Mouse (Mus musculus): ENCODE measurements around the gene 6430571L13Rik.

Gene 6430571L13Rik

GRCm38 (mm10) chr9:107340911-107341645 is 676 bp downstream of the 6430571L13Rik start:
- DNase-seq (ENCODE audit: low spot score in 2 of 2): no peak

- no peak for DNase-seq (ENCODE audit: low spot score in 2 of 2)
These were observed 1.9 kb downstream of the 6430571L13Rik start for GRCm38 (mm10) chr9:107342201-107342709.

DNA sequence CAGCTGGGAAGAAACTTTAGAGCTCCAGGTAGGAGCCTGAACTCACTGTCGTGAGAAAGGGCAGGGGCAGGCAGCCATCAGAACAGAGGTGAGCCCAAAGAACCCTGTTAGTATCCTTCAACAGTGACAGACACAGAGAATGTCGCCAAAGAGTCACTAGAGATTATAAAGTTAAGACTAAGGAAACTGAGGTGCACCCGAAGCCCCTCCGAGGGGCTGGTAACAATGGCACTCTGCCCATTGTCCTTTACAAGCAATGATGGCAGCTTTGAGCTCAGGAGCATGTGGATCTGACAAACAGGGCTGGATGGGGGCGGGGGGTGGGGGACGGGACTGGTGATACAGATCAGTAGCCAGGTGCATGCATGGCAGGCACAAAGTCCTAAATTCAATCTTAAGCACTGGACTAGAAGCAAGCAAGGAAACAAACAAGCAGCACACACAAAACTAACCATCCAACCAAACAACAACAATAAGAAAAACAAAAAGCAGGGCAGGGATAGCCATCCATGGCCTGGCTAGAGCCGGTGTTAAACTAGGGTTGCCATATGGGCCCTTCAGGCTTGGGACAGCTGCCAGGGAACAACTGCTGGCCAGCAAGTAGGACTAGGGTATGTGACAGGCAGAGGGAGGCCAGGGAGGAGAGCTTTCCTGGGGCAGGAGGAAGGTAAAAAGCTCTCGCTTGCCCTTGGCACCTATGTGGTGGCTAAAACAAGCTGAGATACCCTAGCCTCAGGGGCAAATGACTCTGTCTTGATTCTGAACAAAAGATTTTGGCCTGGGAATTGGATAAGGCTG is 2.9 kb downstream of the 6430571L13Rik start:
- DNase-seq (ENCODE audit: low spot score in 2 of 2): no peak

DNA sequence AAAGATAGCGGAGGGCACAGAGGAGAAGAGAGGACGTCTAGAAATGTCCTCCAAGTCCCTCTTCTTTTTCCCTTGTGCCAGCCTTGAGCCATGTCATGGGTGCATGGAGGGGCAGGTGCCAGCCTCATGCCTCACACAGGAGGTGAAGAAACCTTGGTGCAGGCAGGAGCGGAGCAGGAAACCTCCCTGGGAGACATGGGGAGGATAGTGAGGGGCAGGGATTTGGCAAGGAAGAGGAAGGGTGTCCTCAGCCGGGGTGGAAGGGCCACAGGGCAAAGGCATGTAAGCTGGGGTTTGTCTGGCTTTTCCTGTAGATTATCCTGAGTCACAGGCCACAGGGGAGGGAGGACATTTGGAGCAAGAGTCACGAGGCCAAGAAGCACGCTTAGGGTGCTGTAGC is 3.6 kb downstream of the 6430571L13Rik start:
- no peak for DNase-seq (ENCODE audit: low spot score in 2 of 2)

GRCm38 (mm10) chr9:107346081-107346480 is 5.7 kb downstream of the 6430571L13Rik start:
- no peak for DNase-seq (ENCODE audit: low spot score in 2 of 2)

DNA sequence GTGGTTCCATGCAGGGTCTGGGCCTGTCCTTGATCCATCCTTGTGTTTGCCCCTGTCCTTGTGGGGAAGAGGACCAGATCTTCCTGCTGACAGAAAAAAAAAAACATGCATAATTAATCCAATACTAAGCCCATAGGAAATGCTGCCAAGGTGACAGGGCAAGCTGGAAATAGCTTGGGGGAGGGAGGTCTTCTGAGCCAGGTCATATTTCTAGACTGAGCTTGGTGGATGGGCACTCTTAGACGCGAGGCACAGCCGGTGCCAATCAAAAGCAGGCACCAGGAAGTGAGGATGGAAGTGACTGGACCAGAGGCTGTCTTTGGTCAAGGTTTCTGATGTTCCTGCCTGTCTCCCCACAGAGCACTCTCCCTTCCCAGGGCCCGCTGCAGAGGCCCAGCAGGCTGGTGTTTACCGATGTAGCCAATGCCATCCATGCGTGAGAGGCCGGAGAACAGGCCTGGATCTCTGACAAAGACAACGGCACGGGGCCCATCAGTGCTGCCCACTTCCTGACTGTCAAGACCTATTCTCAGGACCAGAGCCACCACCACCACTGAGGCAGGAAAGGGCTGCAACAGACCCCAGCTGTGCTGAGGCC is 7.3 kb downstream of the 6430571L13Rik start:
- DNase-seq (ENCODE audit: low spot score in 2 of 2): no peak

DNA sequence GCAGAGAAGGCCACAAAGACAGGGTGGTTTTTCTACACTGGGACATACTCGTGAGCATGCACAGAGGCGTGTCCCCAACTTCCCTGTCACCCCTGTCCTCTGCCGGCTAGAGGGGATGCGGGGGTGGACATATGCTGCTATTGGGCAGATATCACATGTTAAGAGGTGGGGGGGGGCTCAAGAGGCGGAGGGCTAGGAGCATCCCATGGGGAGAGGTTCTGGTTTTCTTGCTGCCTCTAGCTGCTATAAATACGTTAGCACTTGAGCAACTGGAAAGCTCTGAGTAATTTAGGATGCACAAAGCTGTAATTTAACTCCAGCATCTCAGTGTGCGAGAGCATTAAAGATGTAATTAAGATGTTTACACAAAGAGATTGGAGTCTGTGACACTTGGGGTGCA is 8.9 kb downstream of the 6430571L13Rik start:
- no peak for DNase-seq (ENCODE audit: low spot score in 2 of 2)

- no peak for DNase-seq (ENCODE audit: low spot score in 2 of 2)
These were observed 14.4 kb downstream of the 6430571L13Rik start for GRCm38 (mm10) chr9:107354826-107355225.

DNA sequence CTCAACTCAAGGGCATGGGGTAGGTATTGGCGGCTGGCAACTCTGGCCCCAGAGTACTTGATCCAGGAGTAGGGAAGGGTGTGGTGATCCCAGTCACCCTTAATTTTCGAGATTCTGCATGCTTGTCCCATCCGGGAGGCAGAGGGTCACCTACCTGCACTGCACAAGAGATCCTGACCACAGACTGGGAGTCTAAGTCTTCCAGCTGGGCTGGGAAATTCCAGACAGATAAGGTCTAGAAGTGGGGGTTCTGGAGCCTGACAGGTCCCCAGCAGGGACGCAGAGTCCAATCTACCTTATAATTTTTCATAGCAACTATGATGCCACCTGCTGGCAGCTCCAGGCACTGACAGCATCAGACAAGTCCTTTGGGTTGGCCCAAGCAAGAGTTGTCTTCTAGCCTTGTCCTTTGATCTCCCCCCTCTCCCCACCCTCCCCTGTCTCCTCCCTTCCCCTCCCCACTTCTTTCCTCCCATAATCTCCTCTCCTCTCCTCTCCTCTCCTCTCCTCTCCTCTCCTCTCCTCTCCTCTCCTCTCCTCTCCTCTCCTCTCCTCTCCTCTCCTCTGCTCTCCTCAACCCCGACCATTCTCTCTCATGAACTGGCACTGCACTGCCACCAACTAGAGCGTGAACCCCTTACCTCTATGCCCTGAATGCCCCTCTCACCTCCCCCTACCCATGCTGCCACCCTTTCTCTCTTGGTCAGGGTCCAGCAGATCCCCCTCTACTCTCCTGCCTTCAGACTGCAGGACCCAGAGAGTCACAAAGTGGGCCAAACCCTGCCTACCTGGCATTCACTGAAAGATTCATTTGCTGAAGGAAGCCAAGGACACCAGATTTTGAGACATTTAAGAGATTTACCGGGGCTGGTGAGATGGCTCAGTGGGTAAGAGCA is 15.7 kb downstream of the 6430571L13Rik start:
- peak in 1 of 2 experiments; percentile 34 for DNase-seq (ENCODE audit: low spot score in 2 of 2)

GRCm38 (mm10) chr9:107357651-107358050 is 17.2 kb downstream of the 6430571L13Rik start:
- DNase-seq (ENCODE audit: low spot score in 2 of 2): peak in 1 of 2 experiments; percentile 55

GRCm38 (mm10) chr9:107360989-107361388 is 20.6 kb downstream of the 6430571L13Rik start:
- DNase-seq (ENCODE audit: low spot score in 2 of 2): no peak

DNA sequence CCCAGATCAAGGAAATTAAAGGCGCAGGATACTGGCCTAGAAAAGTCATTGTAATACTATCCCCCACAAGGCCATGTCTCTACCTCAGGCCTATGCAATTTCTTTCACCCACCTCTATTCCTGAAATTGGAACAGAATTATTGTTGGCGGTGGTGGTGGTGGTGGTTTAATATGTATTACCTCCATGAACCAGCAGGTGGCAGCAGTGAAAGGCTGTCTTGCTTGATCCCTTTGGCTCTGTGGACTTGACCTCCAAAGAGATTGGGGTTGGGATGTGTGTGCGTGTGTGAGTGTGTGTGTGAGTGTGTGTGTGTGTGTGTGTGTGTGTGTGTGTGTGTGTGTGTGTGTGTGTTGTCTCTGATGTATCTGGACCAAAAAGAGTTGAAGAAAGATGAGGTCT is 26.2 kb downstream of the 6430571L13Rik start:
- DNase-seq (ENCODE audit: low spot score in 2 of 2): peak in 1 of 2 experiments; percentile 19

DNA sequence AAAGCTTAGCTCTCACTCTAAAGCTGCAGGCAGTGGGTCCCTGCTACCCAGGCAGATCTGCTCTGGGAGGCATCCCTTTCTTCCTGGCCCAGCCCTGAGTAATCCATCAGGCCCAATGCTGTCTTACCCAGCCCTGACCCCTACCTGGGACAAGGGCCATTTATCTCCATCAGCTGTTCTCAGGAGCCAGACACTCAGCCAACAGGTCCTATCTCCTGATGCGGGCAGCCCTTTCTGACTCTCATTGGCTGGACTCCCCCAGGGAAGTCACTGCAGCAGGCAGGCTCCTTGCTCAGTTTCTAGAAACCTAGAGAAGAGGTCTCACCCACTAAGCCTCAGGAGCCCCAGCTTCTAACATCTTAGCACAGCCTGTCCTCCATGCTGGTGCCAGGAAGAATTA is 27.9 kb downstream of the 6430571L13Rik start:
- DNase-seq (ENCODE audit: low spot score in 2 of 2): no peak

DNA sequence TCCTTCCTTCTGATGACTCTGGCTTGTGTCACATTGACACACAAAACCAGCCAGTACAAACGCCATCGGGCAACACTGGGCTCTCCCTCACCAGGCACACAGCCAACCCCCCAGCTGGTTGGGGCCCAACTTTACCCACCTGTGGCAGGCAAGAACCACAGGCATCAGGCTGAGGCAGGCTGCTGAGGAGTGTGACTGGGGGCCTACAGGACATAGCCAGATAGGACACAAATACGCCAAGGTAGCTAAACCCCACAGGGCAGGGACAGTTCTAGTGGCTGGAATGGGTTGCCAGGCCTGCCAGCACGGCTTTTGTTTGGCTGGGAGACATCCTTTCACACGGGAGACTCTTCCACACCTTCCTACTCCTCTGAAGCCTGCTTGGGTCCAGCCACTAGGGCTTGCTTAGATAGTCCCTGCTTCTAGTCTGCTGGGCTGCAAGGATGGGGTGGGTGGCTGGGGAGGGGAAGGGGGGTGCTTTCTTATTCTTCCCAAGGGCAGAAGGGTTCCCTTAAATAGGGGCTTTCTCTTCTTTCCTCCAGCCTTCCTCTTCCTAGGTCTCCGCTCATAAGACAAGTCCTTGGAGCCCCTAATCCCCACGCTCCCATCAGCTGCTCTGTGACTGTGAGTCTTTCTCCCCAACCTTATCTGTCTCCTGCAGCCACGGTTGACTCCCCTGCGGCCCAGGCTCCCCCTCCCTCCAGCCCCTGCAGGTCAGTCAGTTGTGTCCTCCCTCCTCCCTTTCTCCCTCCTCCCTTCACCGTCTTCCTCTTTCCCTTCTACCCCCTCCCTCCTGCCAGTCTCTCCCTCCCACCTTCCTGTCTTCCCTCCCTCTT is 29.1 kb downstream of the 6430571L13Rik start:
- DNase-seq (ENCODE audit: low spot score in 2 of 2): no peak

GRCm38 (mm10) chr9:107370106-107370463 is 29.7 kb downstream of the 6430571L13Rik start:
- no peak for DNase-seq (ENCODE audit: low spot score in 2 of 2)

DNA sequence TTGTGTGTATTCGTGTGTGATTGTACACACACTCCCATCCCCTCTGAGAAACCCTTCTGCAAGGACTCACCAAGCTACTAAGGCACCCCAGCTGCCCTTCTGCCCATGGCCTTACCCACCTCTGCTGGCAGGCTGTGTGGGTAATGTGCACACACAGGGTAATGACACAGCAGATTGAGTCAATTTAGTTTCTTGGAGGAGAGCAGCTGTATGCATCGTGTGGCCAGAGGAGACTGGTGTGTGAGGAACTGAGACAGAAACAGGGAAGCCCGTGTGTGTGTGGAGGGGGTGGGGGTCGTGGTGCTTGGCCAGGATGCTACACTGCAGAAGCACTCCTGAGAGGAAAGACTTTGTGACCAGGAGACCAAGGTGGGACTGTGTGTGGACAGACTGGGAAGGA is 32.0 kb downstream of the 6430571L13Rik start:
- DNase-seq (ENCODE audit: low spot score in 2 of 2): no peak

DNA sequence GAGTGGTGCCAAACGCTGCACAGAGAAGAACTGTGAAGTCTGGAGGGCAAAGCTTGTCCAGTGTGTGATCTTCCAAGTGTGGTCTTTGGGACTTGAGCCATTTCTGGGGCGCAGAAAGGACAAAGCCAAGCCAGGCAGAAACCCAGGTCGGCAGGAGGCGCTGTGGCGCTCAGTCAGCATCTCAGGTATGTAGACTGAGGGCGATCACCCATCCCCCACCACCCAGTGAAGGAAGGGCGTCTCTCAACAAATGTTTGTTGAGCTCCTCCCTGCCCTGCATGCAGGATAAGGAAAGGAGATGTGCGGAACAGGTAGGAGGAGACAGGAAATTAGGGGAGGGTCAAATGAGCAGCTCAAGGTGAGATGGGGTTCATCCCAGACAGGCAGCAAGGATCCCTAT is 34.2 kb downstream of the 6430571L13Rik start:
- DNase-seq (ENCODE audit: low spot score in 2 of 2): no peak

DNA sequence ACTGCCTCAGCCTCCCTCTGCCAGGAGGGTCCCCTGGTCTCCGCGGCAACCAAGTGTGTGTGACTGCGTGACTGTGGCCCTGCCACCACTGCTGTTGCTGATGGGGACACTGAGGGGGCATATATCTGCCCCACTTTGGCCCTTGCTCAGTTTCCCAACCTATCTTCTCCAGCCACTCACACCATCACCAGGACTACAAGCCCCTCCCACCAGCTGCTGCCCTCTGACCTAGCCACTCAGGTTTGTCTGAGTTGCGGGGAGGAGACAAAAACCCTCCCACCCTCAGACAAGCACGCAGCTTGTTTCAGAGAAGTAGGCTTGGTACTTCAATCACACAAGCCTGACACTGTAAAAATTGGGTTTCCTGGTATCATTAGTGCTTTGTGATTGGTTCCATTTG is 35.0 kb downstream of the 6430571L13Rik start:
- DNase-seq (ENCODE audit: low spot score in 2 of 2): no peak

DNA sequence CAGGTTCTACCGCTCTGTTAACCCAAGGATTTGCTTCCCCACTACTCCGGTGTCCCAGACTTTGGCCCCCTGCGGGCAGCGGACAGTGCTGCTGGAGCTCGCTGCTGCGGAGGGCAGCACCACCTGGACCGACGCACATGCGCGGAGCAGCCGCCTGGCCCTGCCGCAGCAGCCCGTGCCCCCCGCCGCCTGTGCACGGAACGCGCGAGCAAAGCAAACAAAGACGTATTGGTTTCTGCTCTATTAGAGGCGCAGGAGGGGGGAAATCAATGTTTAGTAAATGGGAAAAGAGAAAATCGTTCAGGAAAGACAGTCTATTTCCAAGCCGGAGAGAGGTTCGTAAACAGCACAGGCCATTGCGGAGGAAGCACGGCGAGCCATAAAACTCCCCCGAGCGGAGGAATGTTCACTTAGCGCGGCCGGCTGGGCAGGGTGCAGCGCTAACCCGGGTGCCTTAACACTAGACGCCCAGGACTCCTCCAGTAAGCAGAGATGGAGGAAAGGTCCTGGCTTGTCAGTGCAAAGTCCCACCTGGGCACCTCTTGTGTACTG is 37.6 kb downstream of the 6430571L13Rik start:
- DNase-seq (ENCODE audit: low spot score in 2 of 2): no peak

GRCm38 (mm10) chr9:107381723-107382122 is 41.3 kb downstream of the 6430571L13Rik start:
- peak; percentile 14 to 15 for DNase-seq (ENCODE audit: low spot score in 2 of 2)

Measured in heart, adult 9 months (tissue).